Mouse (Mus musculus) left cerebral cortex, postnatal 36 days (tissue): ENCODE measurements around the gene Mrpl38. TPM values are rescaled to one million over a fixed set of nuclear protein-coding genes. Genes with fewer than 3 reads are reported as not detected.

ENCODE experiments used
- DNase-seq, 2 experiments: peaks; one replicate each; pipeline ENCODE4 v3.0.0; 2021 to 2022; ENCODE audit warnings: low spot score in 2 of 2, mixed read lengths in 1 of 2
- intact Hi-C: fragments of 180-260 bp; cut with DNase I; formaldehyde crosslinking; loops from one replicate; pipeline ENCODE4 v1.15.1; 2025
- total RNA-seq, 2 experiments: library from RNA; stranded (reverse); gene quantifications; 2 replicates each; pipeline ENCODE4 v1.2.3; 2021

The Mrpl38 gene
- total RNA-seq, 2 experiments from 2014 or later = 58.3 to 62.1 TPM

GRCm38 (mm10) chr11:116146294-116146985 lies 7.8 kb upstream of the Mrpl38 start:
- intact Hi-C loops = loop anchor here (5.0 kb wide), 1 partner anchor 51 kb away; the partner anchor contains the start of genes Acox1 and Ten1
- DNase-seq = peak; percentile 80 to 83

- intact Hi-C loops = loop anchor here (5.0 kb wide), 1 partner anchor 52 kb away; the partner anchor contains the start of genes Acox1 and Ten1
- DNase-seq = no peak
Observed at GRCm38 (mm10) chr11:116145481-116146293, 7.0 kb upstream of the Mrpl38 start.

DNA sequence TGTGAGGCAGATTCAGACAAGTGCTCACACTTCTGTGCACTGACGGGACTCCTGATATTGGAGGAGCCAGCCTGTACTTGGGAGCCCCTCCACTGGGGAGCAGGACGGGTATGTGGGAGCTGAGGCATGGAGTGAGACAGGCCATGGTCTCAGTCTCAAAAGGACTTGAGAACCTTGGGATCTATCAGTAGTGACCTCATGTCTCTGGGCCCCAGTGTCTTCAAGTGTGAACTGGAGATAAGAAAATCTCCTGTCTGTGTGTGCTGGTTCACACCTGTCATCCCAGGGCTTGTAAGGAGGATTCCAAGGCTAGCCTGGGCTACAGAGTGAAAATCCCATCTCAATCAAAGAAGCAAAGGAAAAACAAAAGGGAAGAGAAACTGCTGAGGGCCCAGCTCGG lies 4.8 kb upstream of the Mrpl38 start:
- DNase-seq = no peak
- intact Hi-C loops = no loop called here

DNA sequence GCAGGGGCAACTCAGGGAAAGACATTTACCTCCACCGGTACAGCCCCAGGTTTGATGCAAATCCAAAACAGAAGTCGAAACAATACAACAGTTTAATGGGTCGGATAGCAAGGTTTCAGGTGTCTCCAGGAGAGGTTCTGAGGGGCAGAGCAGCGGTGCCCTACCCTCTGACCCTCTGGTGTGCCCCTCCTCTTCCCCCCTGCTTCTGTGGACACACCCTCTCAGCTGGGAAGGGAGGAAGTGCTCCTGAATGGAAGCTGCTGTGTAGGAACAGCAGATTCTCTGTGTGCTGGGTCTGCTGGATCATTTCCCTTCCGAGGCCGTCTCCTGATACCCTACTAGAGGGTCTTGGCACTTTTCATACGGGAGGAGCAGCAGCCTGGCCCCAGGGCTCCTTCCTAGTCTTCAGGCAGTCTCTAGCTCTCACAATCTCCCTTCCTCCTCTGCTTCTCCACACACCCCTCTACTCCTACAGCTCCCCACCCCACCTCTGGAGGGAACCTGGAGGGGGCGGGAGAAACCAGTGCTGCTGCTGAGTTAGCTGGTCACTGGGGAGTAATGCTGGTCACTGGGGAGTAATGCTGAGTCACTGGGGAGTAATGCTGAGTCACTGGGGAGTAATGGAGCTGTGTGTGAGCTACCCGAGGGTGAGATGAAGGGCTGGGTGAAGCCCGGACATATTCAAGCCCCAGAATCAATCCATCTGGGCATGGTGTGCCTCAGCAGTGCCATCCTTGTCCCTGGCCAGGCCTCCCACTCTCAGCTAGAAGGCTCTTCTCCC lies 3.7 kb upstream of the Mrpl38 start:
- no peak for DNase-seq
- intact Hi-C loops = no loop called here

GRCm38 (mm10) chr11:116138096-116138467 lies 586 bp downstream of the Mrpl38 start:
- intact Hi-C loops = loop anchor here (2.0 kb wide), 1 partner anchor 51 kb away; the partner anchor contains the start of gene Wbp2
- DNase-seq = no peak

GRCm38 (mm10) chr11:116134171-116134570 lies 4.5 kb downstream of the Mrpl38 start:
- intact Hi-C loops = loop anchor here (5.0 kb wide), 1 partner anchor 202 kb away; the partner anchor contains the start of genes Recql5 and Sap30bp
- no peak for DNase-seq

DNA sequence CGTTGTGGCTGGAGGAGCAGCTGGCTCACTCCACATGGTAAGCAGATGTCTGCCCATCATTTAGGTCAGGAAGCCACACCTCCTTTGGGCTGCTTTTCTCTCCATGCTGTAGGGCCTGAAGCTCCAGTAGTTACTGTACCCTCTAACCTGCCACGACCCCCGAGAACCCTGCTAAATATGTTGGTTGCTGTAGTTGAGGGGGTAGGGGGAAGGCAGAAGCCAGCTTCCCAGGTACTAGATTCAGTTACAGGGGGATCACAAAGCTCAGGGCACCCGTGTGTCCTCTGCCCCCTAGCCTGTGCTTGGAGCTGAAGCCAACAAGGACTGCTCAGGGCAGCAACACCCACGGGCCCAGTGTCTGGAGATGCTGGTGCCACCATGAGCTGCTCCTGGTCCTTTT lies 5.2 kb downstream of the Mrpl38 start:
- no peak for DNase-seq
- intact Hi-C loops = loop anchor here (5.0 kb wide), 1 partner anchor 201 kb away; the partner anchor contains the start of genes Recql5 and Sap30bp

DNA sequence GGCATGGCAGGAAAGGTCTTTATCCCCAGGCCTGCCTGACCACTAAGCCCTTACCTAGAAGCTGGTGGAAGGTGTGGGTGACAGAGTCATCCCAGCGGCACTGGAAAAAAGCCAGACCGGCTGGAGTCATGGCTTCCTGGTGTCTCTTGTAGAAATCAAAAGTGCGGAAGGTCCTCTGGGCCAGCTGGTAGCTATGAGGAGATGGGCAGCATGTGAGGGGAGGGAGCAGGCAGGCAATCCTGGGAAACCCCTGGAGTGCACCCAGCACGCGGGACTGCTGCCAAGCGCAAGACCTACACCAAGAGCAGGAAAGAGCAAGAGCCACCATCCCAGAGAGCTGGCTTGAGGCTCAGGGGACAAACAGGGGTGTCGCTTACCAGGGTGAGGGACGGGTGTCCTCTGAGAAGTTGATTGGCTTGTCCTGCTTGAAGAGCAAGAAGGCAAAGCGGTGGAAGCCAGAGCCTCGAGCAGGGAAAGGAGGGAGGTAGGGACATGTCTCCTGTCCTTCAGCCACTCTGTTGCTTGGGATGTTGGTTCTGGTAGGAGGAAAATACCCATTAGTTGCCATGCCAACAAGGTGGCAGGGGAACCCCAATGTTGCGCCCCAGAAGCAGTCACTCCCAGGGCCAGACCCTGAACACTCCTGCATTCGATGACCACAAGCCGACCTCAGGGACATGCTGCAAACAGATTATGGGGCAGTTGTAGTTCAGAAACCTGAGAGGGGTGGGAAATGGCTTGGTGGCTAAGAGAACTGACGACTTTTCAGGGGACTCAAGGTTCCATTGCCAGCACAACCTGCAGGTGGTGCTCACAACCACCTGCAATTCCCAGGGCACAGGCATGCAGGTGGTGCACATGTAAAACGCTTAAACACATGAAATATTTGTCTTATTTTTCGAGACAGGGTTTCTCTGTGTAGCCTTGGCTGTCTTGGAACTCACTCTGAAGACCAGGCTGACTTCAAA lies 6.0 kb downstream of the Mrpl38 start:
- intact Hi-C loops = loop anchor here (5.0 kb wide), 1 partner anchor 200 kb away; the partner anchor contains the start of genes Recql5 and Sap30bp
- no peak for DNase-seq

DNA sequence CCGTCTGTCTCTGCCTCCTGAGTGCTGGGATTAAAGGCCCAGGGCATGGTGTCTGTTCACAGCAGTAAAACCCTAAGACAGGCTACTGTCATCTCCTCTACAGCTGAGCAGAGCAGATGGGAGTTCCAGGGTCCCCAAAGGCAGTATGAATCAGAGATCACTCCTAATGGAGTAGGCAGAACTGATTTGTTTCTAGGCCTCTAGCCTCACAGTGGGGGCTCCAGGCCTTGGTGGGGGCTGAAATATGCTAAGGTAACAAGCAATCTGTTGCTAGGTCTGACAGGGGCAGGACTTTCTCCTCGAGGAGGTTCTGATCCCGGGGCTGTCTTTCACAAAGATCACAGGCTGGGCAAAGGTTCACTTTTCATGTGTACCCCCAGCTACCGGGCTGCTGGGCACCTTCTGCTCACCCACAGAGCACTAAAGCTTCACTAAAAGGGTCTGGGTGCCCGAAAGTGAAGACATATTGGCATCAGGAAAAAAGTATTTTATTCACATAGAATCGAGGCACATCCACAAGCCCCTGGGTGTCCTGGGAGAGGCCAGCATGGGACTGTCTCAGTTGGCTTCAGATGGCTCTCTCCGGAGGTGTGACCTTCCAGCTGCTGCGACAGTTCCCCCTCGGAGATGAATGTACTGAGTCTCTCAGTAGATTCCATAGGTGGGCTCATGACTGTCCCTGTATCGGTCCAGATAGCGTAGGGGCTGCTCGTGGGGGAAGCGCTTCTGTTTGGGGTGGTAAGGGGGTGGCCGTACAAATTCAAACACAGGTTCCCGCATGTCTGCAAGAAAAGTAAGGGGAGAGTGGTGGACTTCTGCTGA lies 7.1 kb downstream of the Mrpl38 start:
- intact Hi-C loops = loop anchor here (2.0 to 5.0 kb wide), 2 partner anchors 101 to 199 kb away; partner anchors contain the start of genes Recql5, Sap30bp and Unk
- DNase-seq = no peak

DNA sequence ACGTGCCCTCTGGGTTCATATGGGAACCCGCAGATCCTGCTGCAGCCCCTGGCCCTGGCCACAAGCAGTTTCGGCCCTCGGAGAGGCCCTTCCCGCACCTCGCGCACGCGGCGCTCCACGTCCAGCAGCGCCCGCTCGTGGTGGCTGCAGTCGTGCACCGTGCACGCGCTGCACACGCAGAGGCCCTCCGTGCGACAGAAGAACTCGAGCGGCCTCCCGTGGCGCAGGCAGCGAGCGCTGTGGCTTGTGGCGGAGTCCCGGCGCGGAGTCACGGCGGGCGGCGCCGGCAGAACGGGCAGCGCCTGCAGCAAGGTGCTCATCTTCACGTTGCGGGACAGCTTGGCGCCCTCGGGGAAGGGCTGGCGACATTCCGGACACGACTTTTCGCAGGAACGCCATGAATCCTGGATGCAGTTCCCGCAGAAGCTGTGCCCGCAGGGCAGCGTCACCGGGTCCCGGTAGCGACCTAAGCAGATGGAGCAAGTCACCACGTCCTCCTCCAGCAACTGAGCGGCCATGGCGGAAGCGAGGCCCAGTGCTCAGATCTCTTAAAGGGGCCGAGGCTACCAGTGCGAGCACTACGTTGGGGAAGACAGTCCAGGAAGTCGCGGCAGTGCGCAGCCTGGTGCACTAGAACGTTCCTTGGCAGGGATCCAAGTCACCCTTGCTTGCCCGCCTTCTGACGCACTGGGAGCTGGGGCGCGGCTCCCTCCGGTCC lies 8.0 kb downstream of the Mrpl38 start, which contains the start of gene Trim65:
TSS of gene Trim65 (minus strand) at position 641 of the 718 bp plus-strand sequence.
- intact Hi-C loops = loop anchor here (1.0 to 5.0 kb wide), 3 partner anchors 43 to 198 kb away; partner anchors contain the start of genes Recql5, Sap30bp and Unk
- peak; percentile 86 for DNase-seq

- intact Hi-C loops = loop anchor here (1.0 to 5.0 kb wide), 3 partner anchors 43 to 198 kb away; partner anchors contain the start of genes Recql5, Sap30bp and Unk
- no peak for DNase-seq
Observed at GRCm38 (mm10) chr11:116129993-116130487, 8.6 kb downstream of the Mrpl38 start.

GRCm38 (mm10) chr11:116129091-116129790 lies 9.4 kb downstream of the Mrpl38 start:
- DNase-seq = no peak
- intact Hi-C loops = no loop called here

- no peak for DNase-seq
- intact Hi-C loops = no loop called here
Observed at GRCm38 (mm10) chr11:116127986-116128385, 10.7 kb downstream of the Mrpl38 start.

- intact Hi-C loops = no loop called here
- DNase-seq = no peak
Observed at GRCm38 (mm10) chr11:116127156-116127980, 11.3 kb downstream of the Mrpl38 start, which contains the start of gene Trim47. Gene Trim47 (minus strand): TSS chr11:116127210.

DNA sequence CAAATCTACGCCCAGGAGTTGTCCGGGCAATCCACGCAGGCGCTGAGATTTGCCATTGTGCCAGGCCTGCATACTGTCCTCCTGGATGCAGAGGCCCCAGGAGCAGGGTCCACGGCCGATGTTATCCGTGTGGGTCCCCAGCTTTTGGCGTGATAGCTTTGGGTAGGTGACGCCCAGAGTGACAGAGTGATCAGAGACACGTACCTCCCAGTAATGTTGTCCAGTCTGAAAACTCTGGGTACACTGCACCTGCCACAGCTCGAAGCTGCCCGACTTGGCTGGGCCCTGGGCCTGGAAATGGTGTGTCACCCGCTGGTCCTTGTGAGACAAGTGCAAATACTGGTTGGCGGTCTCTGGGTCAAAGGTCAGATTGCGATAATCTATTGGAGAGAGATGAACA lies 12.4 kb downstream of the Mrpl38 start:
- no peak for DNase-seq
- intact Hi-C loops = no loop called here
